Mouse (Mus musculus): ENCODE measurements at regions not wholly inside any gene's neighbourhood (a gene's known extent, or its start where the extent isn't known, plus 50 kb on each side); places are given as distances from the start of the nearest gene placed in this dataset.

GRCm38 (mm10) chr13:73405720-73406629 is 61.0 kb upstream of the Lpcat1 start:
- DNase-seq = peak; percentile 47
- intact Hi-C loops (cut with DNase I) = no loop called here

DNA sequence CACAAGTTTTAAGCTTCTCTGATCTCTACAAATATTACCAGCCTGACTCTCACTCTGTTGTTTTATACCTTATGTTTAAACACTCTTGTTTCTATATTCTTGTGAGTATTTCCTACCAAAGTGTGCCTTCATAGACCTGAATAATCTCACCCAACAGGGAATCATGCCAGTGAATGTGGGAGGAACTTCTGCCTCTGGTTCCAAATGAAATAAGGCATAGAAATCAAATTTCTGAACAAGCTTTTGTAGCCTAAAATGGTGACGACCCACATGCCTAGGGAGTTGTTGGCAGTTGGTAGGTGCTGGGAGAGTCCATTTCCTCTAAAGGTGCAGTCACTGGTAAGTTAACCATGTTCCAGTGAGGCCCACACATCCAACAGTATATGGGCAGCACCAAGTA is 66.1 kb upstream of the Lpcat1 start:
- intact Hi-C loops (cut with DNase I) = no loop called here
- DNase-seq = no peak

DNA sequence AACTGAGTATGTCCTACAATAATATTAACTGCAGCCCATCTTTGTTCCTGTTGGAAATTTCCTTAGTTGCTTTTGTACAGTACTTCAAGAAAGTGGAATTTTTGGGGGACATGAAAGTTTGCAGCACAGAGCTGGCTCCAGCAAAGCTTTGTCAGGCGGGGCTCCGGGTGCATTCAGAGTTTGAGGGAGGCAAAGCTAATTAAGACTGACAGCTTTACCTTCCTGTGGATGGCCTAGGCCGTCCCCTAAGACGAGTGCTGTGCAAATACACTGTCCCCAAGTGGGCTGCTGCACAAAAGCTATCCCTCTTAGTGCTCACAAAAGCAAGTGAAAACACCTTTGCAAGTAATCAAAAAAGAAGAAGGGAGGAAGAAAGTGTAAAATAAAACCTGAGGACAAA is 68.7 kb upstream of the Ndufs6 start:
- intact Hi-C loops (cut with DNase I) = no loop called here
- DNase-seq = no peak

- intact Hi-C loops (cut with DNase I) = no loop called here
- no peak for DNase-seq
Measured at GRCm38 (mm10) chr13:73395856-73396255, 67.5 kb upstream of the Ndufs6 start.

GRCm38 (mm10) chr13:73389051-73389450 is 60.7 kb upstream of the Ndufs6 start:
- intact Hi-C loops (cut with DNase I) = no loop called here
- DNase-seq = no peak

DNA sequence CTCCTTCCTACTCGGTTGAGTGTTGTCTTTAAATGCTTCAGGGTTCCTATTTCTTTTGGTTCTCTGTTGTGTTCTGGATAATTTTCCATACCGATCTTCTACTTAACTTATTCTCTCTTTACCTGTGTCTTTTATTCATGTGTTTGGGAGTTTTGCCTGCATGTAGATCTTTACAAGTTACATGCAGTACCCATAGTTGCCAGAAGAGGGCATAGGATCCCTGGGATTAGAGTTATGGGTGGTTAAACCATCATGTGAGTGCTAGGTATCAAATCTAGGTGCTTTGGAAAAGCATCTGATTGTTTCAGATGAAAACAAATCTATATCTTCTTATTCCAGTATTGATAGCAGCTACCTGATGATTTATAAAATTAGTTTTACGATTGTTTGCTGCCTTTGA is 55.2 kb upstream of the Ndufs6 start:
- DNase-seq = peak; percentile 9
- intact Hi-C loops (cut with DNase I) = no loop called here
